Mouse (Mus musculus) CH12.LX (cell line): ENCODE data around the gene Atg10.

Experiments
- CHD1 ChIP-seq: IDR thresholded peaks from 2 replicates; pipeline ENCODE4 v1.6.1; 2012; ENCODE audit warnings: low read depth, low read length, improper control_type of control experiment, inconsistent platforms
- CTCF ChIP-seq, 2 experiments: IDR thresholded peaks in 1 of 2; conservative IDR thresholded peaks in 1 of 2; 2 replicates each; pipeline ENCODE4 v1.5.1; 2011 to 2012; ENCODE audit warnings: low read depth in 2 of 2, low read length in 2 of 2, improper control_type of control experiment in 1 of 2, inconsistent platforms in 1 of 2, mild to moderate bottlenecking in 1 of 2, moderate library complexity in 1 of 2
- EP300 ChIP-seq: IDR thresholded peaks from 2 replicates; pipeline ENCODE4 v1.6.1; 2011; ENCODE audit warnings: low read length, improper control_type of control experiment
- GABPA ChIP-seq: IDR thresholded peaks from 2 replicates; pipeline ENCODE4 v1.6.1; 2012; ENCODE audit warnings: low read depth, low read length, improper control_type of control experiment, inconsistent platforms; ENCODE audit not compliant: insufficient replicate concordance
- HCFC1 ChIP-seq: IDR thresholded peaks from 2 replicates; pipeline ENCODE4 v1.6.1; 2012; ENCODE audit warnings: low read depth, mild to moderate bottlenecking, inconsistent platforms, low read length, improper control_type of control experiment
- MXI1 ChIP-seq: IDR thresholded peaks from 2 replicates; pipeline ENCODE4 v1.6.1; 2011; ENCODE audit warnings: mild to moderate bottlenecking, low read depth, low read length, improper control_type of control experiment
- MYC ChIP-seq: IDR thresholded peaks from 2 replicates; pipeline ENCODE4 v1.6.1; 2011; ENCODE audit warnings: low read depth, mild to moderate bottlenecking, improper control_type of control experiment, low read length
- NELFE ChIP-seq: IDR thresholded peaks from 2 replicates; pipeline ENCODE4 v1.6.1; 2011; ENCODE audit warnings: low read depth, low read length, improper control_type of control experiment
- NRF1 ChIP-seq: IDR thresholded peaks from 2 replicates; pipeline ENCODE4 v1.6.1; 2014; ENCODE audit warnings: low read depth, mild to moderate bottlenecking, inconsistent platforms, low read length, improper control_type of control experiment, moderate library complexity
- POLR2A ChIP-seq: IDR thresholded peaks from 2 replicates; pipeline ENCODE4 v1.6.1; 2011; ENCODE audit warnings: low read depth, mild to moderate bottlenecking, improper control_type of control experiment, low read length
- SIN3A ChIP-seq: IDR thresholded peaks from 2 replicates; pipeline ENCODE4 v1.6.1; 2012; ENCODE audit warnings: low read length, improper control_type of control experiment, inconsistent platforms
- TCF12 ChIP-seq: IDR thresholded peaks from 2 replicates; pipeline ENCODE4 v1.6.1; 2014; ENCODE audit warnings: low read depth, mild to moderate bottlenecking, inconsistent platforms, low read length, improper control_type of control experiment
- USF2 ChIP-seq: conservative IDR thresholded peaks from 2 replicates; pipeline ENCODE4 v1.6.1; 2011; ENCODE audit warnings: low read depth, low read length, improper control_type of control experiment
- ZC3H11A ChIP-seq: IDR thresholded peaks from 2 replicates; pipeline ENCODE4 v1.6.1; 2012; ENCODE audit warnings: low read depth, mild to moderate bottlenecking, inconsistent platforms, low read length, improper control_type of control experiment

DNA sequence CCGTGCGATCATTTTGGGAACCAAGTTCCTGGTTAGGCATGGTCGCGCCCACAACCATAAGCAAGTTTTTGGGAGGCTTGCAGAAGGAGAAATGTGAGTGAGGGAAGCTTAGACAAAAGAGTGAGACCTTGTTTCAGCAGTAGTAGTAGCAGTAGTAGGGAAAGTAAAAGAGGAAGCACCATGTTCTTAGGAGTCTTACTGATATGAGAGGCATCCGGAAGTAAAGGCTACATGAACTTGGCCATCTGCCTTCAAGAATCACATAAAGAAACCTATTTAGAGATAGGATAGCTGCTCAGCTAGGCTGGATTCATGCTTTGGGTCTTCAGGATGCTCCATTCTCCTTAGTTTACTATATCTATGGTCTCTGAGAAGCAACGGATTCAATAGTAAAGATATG, 186.4 kb downstream of the Atg10 start:
- TF ChIP-seq CTCF (conservative IDR thresholded peaks at IDR 0.05 in 1 of 2, IDR thresholded peaks at IDR 0.05 in 1 of 2; ENCODE audit: low read depth in 2 of 2, low read length in 2 of 2) (no peak), CHD1 (no peak), SIN3A (no peak), MYC (no peak), EP300 (no peak), POLR2A (no peak), NELFE (no peak), GABPA (no peak), MXI1 (no peak), HCFC1 (no peak), NRF1 (no peak), ZC3H11A (no peak), TCF12 (no peak), USF2 (no peak)
